Comparison of ENCODE assay signal across 8 mouse cellular contexts in genomic region chr19:43388017-43388904, GRCm38 (mm10). TPM values are rescaled to one million over a fixed set of nuclear protein-coding genes. Genes with fewer than 3 reads are reported as not detected.
DNase-seq lines count a peak whose midpoint lies in the region; ATAC-seq lines count a peak whose summit lies in the region.
"Had no signal": no experiment of that assay in that cellular context is flagged by ENCODE, and none has a peak within 500 bp of the region (broad histone marks: within the 10 kb centered on the region; RNA-seq: fewer than 3 reads in every experiment).

TSS of gene Hpse2 (minus strand) at chr19:43388355.

- 0 out of 2 replicates have a peak within 1 kb of the TSS, but pooled peaks have one; percentile 28 for H3K9ac ChIP-seq in midbrain, embryonic 12.5 days (replicated peaks)

- no peaks in the 10 kb centered on the region for H3K9me3 ChIP-seq in midbrain, embryonic 12.5 days

- intact Hi-C loops in heart, postnatal 10 days (cut with DNase I) = no loop called here

- H3K4me2 ChIP-seq in midbrain, embryonic 12.5 days (replicated peaks) = peak within 1 kb of the TSS; percentile 58

- peaks cover 64% of the 10 kb centered on the region for H3K27me3 ChIP-seq in midbrain, embryonic 12.5 days

- peaks cover 38% of the 10 kb centered on the region for H3K4me1 ChIP-seq in midbrain, embryonic 12.5 days

- peak; percentile 14 for DNase-seq in ES-CJ7 (ENCODE audit: low read depth, low spot score)
- DNase-seq in ZHBTc4 (ENCODE audit: low read depth, low spot score) = peak; percentile 17
- DNase-seq in heart, postnatal 10 days = peak; percentile 4 to 19
- no peak for DNase-seq in cerebellum, postnatal 36 days
- no peak for DNase-seq in spleen, adult 18-20 months
- DNase-seq in urinary bladder, postnatal 10 days (ENCODE audit: low spot score) = no peak

- ATAC-seq in midbrain, embryonic 12.5 days (ENCODE audit: low FRiP score, low read depth) = no peak

- no peak within 1 kb of the TSS for H3K27ac ChIP-seq in midbrain, embryonic 12.5 days (replicated peaks)
- H3K27ac ChIP-seq: left cerebral cortex, adult 2 months had no signal

- H3K4me3 ChIP-seq in midbrain, embryonic 12.5 days = peak within 1 kb of the TSS; percentile 26

- H3K36me3 ChIP-seq in midbrain, embryonic 12.5 days = no peaks in the 10 kb centered on the region

- WGBS in midbrain, embryonic 12.5 days = 2% methylated on average over 18 of the region's 18 CpGs

RNA-seq across cellular contexts. Expression of gene Hpse2, which starts in this region (rescaled TPM):
- under 1 TPM; 0.53 to 0.57 TPM for total RNA-seq in heart, postnatal 10 days (2021)
- 0.21 and 0.50 TPM in 2 replicates for polyA plus RNA-seq in midbrain, embryonic 12.5 days (2016; fragmentation: Nextera tagmentation; extraction: Ambion mirVana)

Comparison
In these comparisons a context has a peak if more than half of its experiments do, and no peak if none do; other contexts are left out.
1. Peak in DNase-seq in heart, postnatal 10 days; RNA of the gene not detected or under 1 TPM.
2. DNase-seq: peak in ES-CJ7 (single experiment) and ZHBTc4 (single experiment); none in cerebellum, postnatal 36 days (0 of 2), spleen, adult 18-20 months (0 of 2) and urinary bladder, postnatal 10 days (single experiment).